Mouse (Mus musculus) liver, embryonic 11.5 days (tissue): Measurements from ENCODE around the gene Gm10273. TPM values are rescaled to one million over a fixed set of nuclear protein-coding genes. Genes with fewer than 3 reads are reported as not detected.
A peak's percentile ranks its signal among the peaks of the same experiment; 100 is the strongest.

Experiments used
- ATAC-seq: fragments of 200-750 bp; cut with Nextera tagmentation; replicated peaks from 2 replicates; pipeline ENCODE4 v1.8.0; 2017; ENCODE audit warnings: moderate number of reproducible peaks, mild to moderate bottlenecking, moderate TSS enrichment, moderate library complexity; ENCODE audit not compliant: low FRiP score
- DNase-seq: peaks from one replicate; pipeline ENCODE4 v3.0.0-alpha.2; 2017; ENCODE audit warnings: low spot score
- H3K27ac ChIP-seq: fragments of 300-500 bp; sonication (generic); 2 replicates; pipeline ENCODE4 v1.5.1; 2014; ENCODE audit warnings: mild to moderate bottlenecking, low read depth, low read length, control low read depth
- H3K27me3 ChIP-seq: fragments of 300-500 bp; sonication (generic); replicated peaks from 2 replicates; pipeline ENCODE4 v1.6.1; 2014; ENCODE audit warnings: low read length, mixed read lengths; ENCODE audit not compliant: control insufficient read depth, insufficient read depth
- H3K36me3 ChIP-seq: fragments of 300-500 bp; sonication (generic); 2 replicates; pipeline ENCODE4 v1.6.1; 2014; ENCODE audit warnings: mild to moderate bottlenecking, low read length, moderate library complexity, mixed read lengths; ENCODE audit not compliant: control insufficient read depth, insufficient read depth
- H3K4me1 ChIP-seq: fragments of 300-500 bp; sonication (generic); replicated peaks from 2 replicates; pipeline ENCODE4 v1.6.1; 2014; ENCODE audit warnings: low read length, mixed read lengths; ENCODE audit not compliant: control insufficient read depth, insufficient read depth
- H3K4me2 ChIP-seq: fragments of 300-500 bp; sonication (generic); 2 replicates; pipeline ENCODE4 v1.6.1; 2014; ENCODE audit warnings: mild to moderate bottlenecking, control low read depth, moderate library complexity
- H3K4me3 ChIP-seq: fragments of 300-500 bp; sonication (generic); 2 replicates; pipeline ENCODE4 v1.5.1; 2014; ENCODE audit warnings: low read depth, low read length, control low read depth
- H3K9ac ChIP-seq: fragments of 300-500 bp; sonication (generic); 2 replicates; pipeline ENCODE4 v1.6.1; 2014; ENCODE audit warnings: low read depth, low read length, control low read depth
- H3K9me3 ChIP-seq: fragments of 300-500 bp; sonication (generic); 2 replicates; pipeline ENCODE4 v1.6.1; 2016; ENCODE audit warnings: low read length, inconsistent platforms, mixed read lengths; ENCODE audit not compliant: control insufficient read depth
- WGBS: fragments of 180-500 bp; shearing (Covaris S2); extraction: QIAGEN DNeasy Blood & Tissue Kit; methylation state at CpG from one replicate; pipeline ENCODE4 v1.1.7; 2014; 5-methylcytosine and 5-hydroxymethylcytosine counted together
- polyA plus RNA-seq: library from polyadenylated mRNA; unstranded; fragments of >200 nt; fragmentation: Nextera tagmentation; extraction: Ambion mirVana; gene quantifications from 2 replicates; pipeline ENCODE4 v1.2.1, GENCODE M21; 2014

Gm10273 gene
- polyA plus RNA-seq, 1 experiment from 2014 or later: 9.2 TPM

GRCm38 (mm10) chr10:59410264-59410663 is 14.8 kb downstream of the Gm10273 start:
- no peak overlapping the region for H3K9ac ChIP-seq
- 74% methylated on average over 12 of the region's 12 CpGs for WGBS
- no peak for DNase-seq

GRCm38 (mm10) chr10:59413711-59414110 is 18.3 kb downstream of the Gm10273 start:
- no peak overlapping the region for H3K27ac ChIP-seq
- 83% methylated on average over 4 of the region's 4 CpGs for WGBS
- no peaks in the 10 kb centered on the region for H3K36me3 ChIP-seq
- DNase-seq: no peak
- ATAC-seq: no peak
- H3K9ac ChIP-seq: no peak overlapping the region
- no peaks in the 10 kb centered on the region for H3K27me3 ChIP-seq
- no peak overlapping the region for H3K4me2 ChIP-seq
- H3K4me1 ChIP-seq: no peaks in the 10 kb centered on the region
- no peaks in the 10 kb centered on the region for H3K9me3 ChIP-seq
- no peak overlapping the region for H3K4me3 ChIP-seq

More at GRCm38 (mm10) chr10:59410264-59410663, 14.8 kb downstream of the Gm10273 start:
- H3K9me3 ChIP-seq: no peaks in the 10 kb centered on the region
- H3K4me2 ChIP-seq: no peak overlapping the region
- no peak overlapping the region for H3K4me3 ChIP-seq
- H3K27ac ChIP-seq: no peak overlapping the region
- no peaks in the 10 kb centered on the region for H3K36me3 ChIP-seq
- H3K27me3 ChIP-seq: no peaks in the 10 kb centered on the region
- no peak for ATAC-seq
- H3K4me1 ChIP-seq: no peaks in the 10 kb centered on the region

GRCm38 (mm10) chr10:59416623-59417022 is 21.2 kb downstream of the Gm10273 start:
- no peak for DNase-seq
- Histone ChIP-seq H3K36me3 (no peaks in the 10 kb centered on the region), H3K4me2 (no peak overlapping the region), H3K27ac (no peak overlapping the region), H3K27me3 (no peaks in the 10 kb centered on the region), H3K4me3 (no peak overlapping the region), H3K9ac (no peak overlapping the region), H3K4me1 (no peaks in the 10 kb centered on the region), H3K9me3 (no peaks in the 10 kb centered on the region)
- no peak for ATAC-seq
- 75% methylated on average over 3 of the region's 3 CpGs for WGBS

- Histone ChIP-seq H3K27me3 (no peaks in the 10 kb centered on the region), H3K4me2 (no peak overlapping the region), H3K27ac (no peak overlapping the region), H3K4me1 (no peaks in the 10 kb centered on the region), H3K9ac (no peak overlapping the region), H3K4me3 (no peak overlapping the region), H3K9me3 (no peaks in the 10 kb centered on the region), H3K36me3 (no peaks in the 10 kb centered on the region)
- 69% methylated on average over 4 of the region's 4 CpGs for WGBS
- DNase-seq (no peak), ATAC-seq (no peak)
Measured at GRCm38 (mm10) chr10:59419516-59419915, 24.1 kb downstream of the Gm10273 start.

- Histone ChIP-seq H3K36me3 (no peaks in the 10 kb centered on the region), H3K4me2 (no peak overlapping the region), H3K4me1 (no peaks in the 10 kb centered on the region), H3K27ac (no peak overlapping the region), H3K4me3 (no peak overlapping the region), H3K9ac (no peak overlapping the region), H3K27me3 (no peaks in the 10 kb centered on the region), H3K9me3 (no peaks in the 10 kb centered on the region)
- no peak for DNase-seq
- ATAC-seq: no peak
- WGBS: 75% methylated on average over 3 of the region's 3 CpGs
Measured at GRCm38 (mm10) chr10:59424453-59424852, 29.0 kb downstream of the Gm10273 start.

DNA sequence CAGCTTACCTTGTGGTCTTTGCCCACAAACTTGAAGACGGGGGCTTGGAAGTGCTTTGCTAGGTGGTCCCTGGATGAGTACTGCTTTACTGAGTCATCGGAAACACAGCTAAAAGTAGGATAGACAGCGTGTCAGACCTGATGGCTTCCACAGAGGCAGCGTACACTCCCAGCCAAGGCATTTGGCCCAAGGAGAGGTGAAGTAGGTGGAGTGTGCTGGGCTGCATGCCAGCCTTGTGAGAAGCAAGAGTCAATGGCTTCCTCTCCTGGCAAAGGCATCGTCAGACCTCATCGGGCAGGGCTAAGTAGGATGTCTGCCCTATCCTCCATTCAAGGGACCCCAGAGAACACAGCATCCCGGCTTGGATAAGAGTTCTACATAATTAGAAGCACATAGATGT is 29.9 kb downstream of the Gm10273 start:
- H3K27me3 ChIP-seq: no peaks in the 10 kb centered on the region
- ATAC-seq: no peak
- no peak for DNase-seq
- 85% methylated on average over 7 of the region's 7 CpGs for WGBS
- no peak overlapping the region for H3K27ac ChIP-seq
- no peak overlapping the region for H3K9ac ChIP-seq
- H3K4me3 ChIP-seq: no peak overlapping the region
- no peaks in the 10 kb centered on the region for H3K4me1 ChIP-seq
- H3K36me3 ChIP-seq: no peaks in the 10 kb centered on the region
- H3K9me3 ChIP-seq: no peaks in the 10 kb centered on the region
- H3K4me2 ChIP-seq: no peak overlapping the region

- H3K4me1 ChIP-seq: peaks cover 4% of the 10 kb centered on the region; the same call in 1 of the 2 replicates
- ATAC-seq (no peak), DNase-seq (no peak)
- H3K27ac ChIP-seq: no peak overlapping the region
- H3K9ac ChIP-seq: no peak overlapping the region
- H3K4me3 ChIP-seq: no peak overlapping the region
- no peaks in the 10 kb centered on the region for H3K27me3 ChIP-seq
- no peaks in the 10 kb centered on the region for H3K36me3 ChIP-seq
- WGBS: 83% methylated on average over 4 of the region's 4 CpGs
- H3K9me3 ChIP-seq: no peaks in the 10 kb centered on the region
- H3K4me2 ChIP-seq: no peak overlapping the region
Measured at GRCm38 (mm10) chr10:59426371-59426770, 30.9 kb downstream of the Gm10273 start.

DNA sequence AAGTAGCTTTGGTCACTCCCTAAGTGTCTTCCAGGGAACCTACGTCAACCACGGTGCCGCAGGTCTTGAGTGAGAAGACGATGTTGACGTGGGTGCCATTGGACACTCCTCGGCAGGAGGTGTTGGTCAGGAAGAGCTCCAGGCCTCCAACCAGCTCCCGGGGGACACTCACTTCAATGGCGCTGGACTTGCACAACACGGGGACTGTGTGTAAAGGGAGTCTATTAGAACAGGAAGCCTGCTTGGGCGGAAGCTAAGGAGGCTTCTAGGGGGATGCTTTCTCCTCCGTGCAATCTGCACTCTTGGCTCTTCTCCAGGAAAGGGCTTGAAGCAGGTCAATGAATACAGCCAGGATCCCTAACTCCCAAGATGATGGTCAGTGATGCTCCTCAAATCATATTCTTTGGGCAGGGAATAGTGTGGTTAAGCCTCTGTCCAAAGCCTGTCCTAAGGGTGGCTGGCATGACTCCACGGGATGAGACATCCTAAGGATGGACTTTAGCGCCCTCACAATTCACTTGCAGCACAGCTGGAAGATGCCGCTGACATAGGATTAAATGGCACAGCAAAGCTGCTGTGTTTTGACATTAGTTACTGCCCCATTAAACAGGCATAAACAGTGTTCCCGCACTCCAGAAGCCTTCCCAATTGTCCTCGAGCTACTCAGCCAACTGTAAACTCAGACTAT is 34.2 kb downstream of the Gm10273 start:
- ATAC-seq: no peak
- Histone ChIP-seq H3K4me3 (no peak overlapping the region), H3K36me3 (no peaks in the 10 kb centered on the region), H3K9me3 (no peaks in the 10 kb centered on the region), H3K27me3 (no peaks in the 10 kb centered on the region), H3K9ac (no peak overlapping the region), H3K4me2 (no peak overlapping the region), H3K4me1 (peaks cover 6% of the 10 kb centered on the region; the same call in 1 of the 2 replicates), H3K27ac (no peak overlapping the region)
- 76% methylated on average over 16 of the region's 16 CpGs for WGBS
- no peak for DNase-seq

DNA sequence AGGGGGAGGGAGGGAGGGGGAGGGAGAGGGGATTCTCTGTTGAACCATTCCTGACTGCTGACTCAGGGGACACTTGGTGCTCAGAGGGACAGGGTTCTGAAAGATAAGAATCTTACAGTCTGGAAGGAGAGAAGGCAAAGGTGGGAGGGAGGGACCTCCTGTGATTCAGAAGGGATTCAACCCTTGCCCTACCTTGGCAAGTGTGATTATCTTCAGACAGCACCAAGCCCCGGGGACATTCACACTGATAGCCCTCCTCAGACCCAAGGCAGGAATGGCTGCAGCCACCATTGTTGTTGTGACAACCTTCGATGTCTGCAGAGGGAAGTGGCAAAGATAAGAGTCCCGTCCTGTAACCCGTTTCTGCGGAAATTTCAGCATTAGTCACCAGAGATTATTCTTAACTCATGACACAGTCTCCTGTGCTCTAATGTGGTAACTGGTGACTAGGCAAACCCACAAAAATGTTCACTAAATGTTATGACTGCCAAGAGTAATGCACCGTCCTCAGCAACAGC is 35.3 kb downstream of the Gm10273 start:
- Histone ChIP-seq H3K9ac (no peak overlapping the region), H3K4me3 (no peak overlapping the region), H3K9me3 (no peaks in the 10 kb centered on the region), H3K4me1 (peaks cover 6% of the 10 kb centered on the region; the same call in 1 of the 2 replicates), H3K36me3 (no peaks in the 10 kb centered on the region), H3K27ac (no peak overlapping the region), H3K27me3 (no peaks in the 10 kb centered on the region), H3K4me2 (no peak overlapping the region; the same call in 1 of the 2 replicates)
- WGBS: 14% methylated on average over 6 of the region's 6 CpGs
- DNase-seq: no peak
- ATAC-seq: peak; percentile 58
